Mouse (Mus musculus) midbrain, embryonic 16.5 days (tissue): ENCODE data around the gene Alpl. TPM values are rescaled to one million over a fixed set of nuclear protein-coding genes. Genes with fewer than 3 reads are reported as not detected.

Experiments used
- ATAC-seq: fragments of 200-750 bp; cut with Nextera tagmentation; 2 replicates; pipeline ENCODE4 v1.8.0; 2017; ENCODE audit warnings: moderate TSS enrichment
- H3K27ac ChIP-seq: fragments of 300-500 bp; sonication (generic); 2 replicates; pipeline ENCODE4 v1.5.1; 2014; ENCODE audit warnings: mild to moderate bottlenecking, low read length, mixed read lengths
- H3K27me3 ChIP-seq: fragments of 300-500 bp; sonication (generic); 2 replicates; pipeline ENCODE4 v1.6.1; 2014; ENCODE audit warnings: low read depth, low read length, mixed read lengths; ENCODE audit not compliant: control insufficient read depth, insufficient read depth
- H3K36me3 ChIP-seq: fragments of 300-500 bp; sonication (generic); 2 replicates; pipeline ENCODE4 v1.6.1; 2014; ENCODE audit warnings: mild to moderate bottlenecking, low read length, moderate library complexity, mixed read lengths; ENCODE audit not compliant: control insufficient read depth, insufficient read depth
- H3K4me1 ChIP-seq: fragments of 300-500 bp; sonication (generic); 2 replicates; pipeline ENCODE4 v1.6.1; 2014; ENCODE audit warnings: mild to moderate bottlenecking, low read length, mixed read lengths; ENCODE audit not compliant: control insufficient read depth, insufficient read depth
- H3K4me2 ChIP-seq: fragments of 300-500 bp; sonication (generic); 2 replicates; pipeline ENCODE4 v1.6.1; 2014; ENCODE audit warnings: mild to moderate bottlenecking, low read length, mixed read lengths
- H3K4me3 ChIP-seq: fragments of 300-500 bp; sonication (generic); 2 replicates; pipeline ENCODE4 v1.5.1; 2014; ENCODE audit warnings: low read depth, mild to moderate bottlenecking, low read length, moderate library complexity, mixed read lengths
- H3K9ac ChIP-seq: fragments of 300-500 bp; sonication (generic); 2 replicates; pipeline ENCODE4 v1.6.1; 2014; ENCODE audit warnings: low read depth, low read length, mixed read lengths
- H3K9me3 ChIP-seq: fragments of 300-500 bp; sonication (generic); replicated peaks from 2 replicates; pipeline ENCODE4 v1.6.1; 2014; ENCODE audit warnings: mild to moderate bottlenecking, low read length, mixed read lengths; ENCODE audit not compliant: control insufficient read depth, poor library complexity, severe bottlenecking
- WGBS: fragments of 180-500 bp; shearing (Covaris S2); extraction: QIAGEN DNeasy Blood & Tissue Kit; methylation state at CpG from one replicate; pipeline ENCODE4 v1.1.7; 2014; 5-methylcytosine and 5-hydroxymethylcytosine counted together
- polyA plus RNA-seq: library from polyadenylated mRNA; unstranded; fragments of >200 nt; fragmentation: Nextera tagmentation; extraction: Ambion mirVana; gene quantifications from 2 replicates; pipeline ENCODE4 v1.2.1, GENCODE M21; 2015

The Alpl gene
- polyA plus RNA-seq, 1 experiment from 2014 or later: 12.1 TPM

DNA sequence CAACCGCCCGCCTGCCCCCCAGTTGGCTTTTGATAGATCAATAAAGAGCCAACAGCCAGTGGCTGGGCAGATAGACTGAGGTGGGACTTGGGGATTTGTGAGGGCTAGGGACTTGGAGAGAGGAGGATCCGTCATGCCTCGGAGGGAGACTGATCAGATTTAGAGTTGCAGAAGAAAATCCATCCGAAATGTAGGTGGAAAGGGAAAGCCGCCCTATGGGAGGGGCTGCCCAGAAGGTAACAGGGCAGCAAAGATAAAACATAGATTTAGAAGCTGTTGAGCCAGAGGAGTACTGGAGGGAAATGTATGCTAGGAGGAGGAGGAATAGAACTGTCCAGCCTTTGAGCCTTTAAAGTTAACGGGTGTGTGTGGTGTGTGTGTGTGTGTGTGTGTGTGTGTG, 43.0 kb downstream of the Alpl start:
- H3K4me2 ChIP-seq: no peak overlapping the region
- H3K36me3 ChIP-seq: no peaks in the 10 kb centered on the region
- WGBS: 72% methylated on average over 7 of the region's 7 CpGs
- H3K9ac ChIP-seq: no peak overlapping the region
- no peak overlapping the region for H3K27ac ChIP-seq
- ATAC-seq: no peak
- no peaks in the 10 kb centered on the region for H3K9me3 ChIP-seq
- peaks cover 2% of the 10 kb centered on the region; the same call in 1 of the 2 replicates for H3K4me1 ChIP-seq
- H3K4me3 ChIP-seq: no peak overlapping the region
- H3K27me3 ChIP-seq: no peaks in the 10 kb centered on the region

- peaks cover 2% of the 10 kb centered on the region; the same call in 1 of the 2 replicates for H3K4me1 ChIP-seq
- no peaks in the 10 kb centered on the region for H3K27me3 ChIP-seq
- H3K9ac ChIP-seq: no peak overlapping the region
- H3K27ac ChIP-seq: no peak overlapping the region
- WGBS: 74% methylated on average over 15 of the region's 15 CpGs
- no peak for ATAC-seq
- H3K36me3 ChIP-seq: no peaks in the 10 kb centered on the region
- H3K4me3 ChIP-seq: no peak overlapping the region
- no peak overlapping the region for H3K4me2 ChIP-seq
- H3K9me3 ChIP-seq: no peaks in the 10 kb centered on the region
These were observed 43.7 kb downstream of the Alpl start for GRCm38 (mm10) chr4:137752471-137752870.

DNA sequence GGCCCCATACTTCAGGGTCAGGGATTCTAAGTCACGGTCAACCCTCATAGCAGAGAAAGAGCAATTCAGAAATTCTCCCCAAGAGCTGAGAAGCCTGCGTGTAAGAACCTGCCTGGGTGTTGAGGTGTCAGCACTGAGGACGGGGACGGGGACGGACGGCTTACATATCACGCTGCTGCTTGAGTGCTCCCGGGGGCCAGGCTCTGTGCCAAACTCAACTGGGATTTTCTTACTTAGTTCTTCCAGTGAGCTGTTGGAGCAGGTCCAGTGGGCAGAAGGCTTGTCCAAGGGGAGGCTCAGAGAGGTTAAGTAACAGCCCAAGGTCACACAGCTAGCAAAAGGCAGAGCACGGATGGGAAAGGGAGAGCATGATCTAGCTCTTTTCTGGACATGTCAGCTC, 44.5 kb downstream of the Alpl start:
- Histone ChIP-seq H3K9me3 (no peaks in the 10 kb centered on the region), H3K4me1 (peaks cover 2% of the 10 kb centered on the region; the same call in 1 of the 2 replicates), H3K4me2 (no peak overlapping the region), H3K27me3 (no peaks in the 10 kb centered on the region), H3K9ac (no peak overlapping the region), H3K36me3 (no peaks in the 10 kb centered on the region), H3K4me3 (no peak overlapping the region), H3K27ac (no peak overlapping the region)
- 72% methylated on average over 9 of the region's 9 CpGs for WGBS
- no peak for ATAC-seq

DNA sequence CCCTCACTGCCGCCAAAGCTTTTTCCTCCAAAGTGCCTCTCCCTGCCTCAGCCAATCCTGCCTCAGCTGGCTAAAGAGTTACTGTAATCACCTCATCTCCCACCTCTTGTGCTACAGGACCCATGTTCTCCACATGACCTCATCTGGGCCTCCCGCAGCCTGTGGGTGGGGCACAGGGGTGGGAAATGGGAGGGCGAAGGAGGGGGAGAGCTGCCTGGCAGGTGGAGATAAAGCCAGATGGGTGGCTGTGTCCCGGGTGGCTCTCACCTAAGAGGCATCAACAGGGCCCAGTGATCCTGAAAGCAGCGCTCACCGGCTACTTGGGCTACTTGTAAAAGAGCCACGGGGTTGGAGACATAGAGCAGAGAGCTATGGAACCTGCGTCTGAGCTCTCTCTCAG, 44.9 kb downstream of the Alpl start:
- no peak overlapping the region for H3K4me2 ChIP-seq
- H3K9me3 ChIP-seq: no peaks in the 10 kb centered on the region
- WGBS: 83% methylated on average over 8 of the region's 8 CpGs
- no peak overlapping the region for H3K4me3 ChIP-seq
- no peak for ATAC-seq
- no peak overlapping the region for H3K27ac ChIP-seq
- H3K4me1 ChIP-seq: peaks cover 2% of the 10 kb centered on the region; the same call in 1 of the 2 replicates
- no peak overlapping the region for H3K9ac ChIP-seq
- H3K36me3 ChIP-seq: no peaks in the 10 kb centered on the region
- H3K27me3 ChIP-seq: no peaks in the 10 kb centered on the region

- no peaks in the 10 kb centered on the region for H3K36me3 ChIP-seq
- H3K4me2 ChIP-seq: no peak overlapping the region
- no peaks in the 10 kb centered on the region for H3K27me3 ChIP-seq
- ATAC-seq: no peak
- no peak overlapping the region for H3K4me3 ChIP-seq
- no peaks in the 10 kb centered on the region for H3K9me3 ChIP-seq
- peaks cover 2% of the 10 kb centered on the region; the same call in 1 of the 2 replicates for H3K4me1 ChIP-seq
- 77% methylated on average over 9 of the region's 9 CpGs for WGBS
- no peak overlapping the region for H3K27ac ChIP-seq
- H3K9ac ChIP-seq: no peak overlapping the region
These were observed 46.1 kb downstream of the Alpl start for GRCm38 (mm10) chr4:137750121-137750520.

- Histone ChIP-seq H3K9ac (no peak overlapping the region), H3K27me3 (no peaks in the 10 kb centered on the region), H3K9me3 (no peaks in the 10 kb centered on the region), H3K4me3 (no peak overlapping the region), H3K4me1 (peaks cover 2% of the 10 kb centered on the region; the same call in 1 of the 2 replicates), H3K4me2 (no peak overlapping the region), H3K27ac (no peak overlapping the region), H3K36me3 (no peaks in the 10 kb centered on the region)
- 88% methylated on average over 9 of the region's 9 CpGs for WGBS
- no peak for ATAC-seq
These were observed 46.5 kb downstream of the Alpl start for GRCm38 (mm10) chr4:137749680-137750079.

- no peak for ATAC-seq
- Histone ChIP-seq H3K27ac (no peak overlapping the region), H3K9me3 (no peaks in the 10 kb centered on the region), H3K4me1 (peaks cover 2% of the 10 kb centered on the region; the same call in 1 of the 2 replicates), H3K27me3 (no peaks in the 10 kb centered on the region), H3K4me2 (no peak overlapping the region), H3K4me3 (no peak overlapping the region), H3K9ac (no peak overlapping the region), H3K36me3 (no peaks in the 10 kb centered on the region)
- WGBS: 51% methylated on average over 3 of the region's 4 CpGs
These were observed 47.5 kb downstream of the Alpl start for GRCm38 (mm10) chr4:137748726-137749125.

DNA sequence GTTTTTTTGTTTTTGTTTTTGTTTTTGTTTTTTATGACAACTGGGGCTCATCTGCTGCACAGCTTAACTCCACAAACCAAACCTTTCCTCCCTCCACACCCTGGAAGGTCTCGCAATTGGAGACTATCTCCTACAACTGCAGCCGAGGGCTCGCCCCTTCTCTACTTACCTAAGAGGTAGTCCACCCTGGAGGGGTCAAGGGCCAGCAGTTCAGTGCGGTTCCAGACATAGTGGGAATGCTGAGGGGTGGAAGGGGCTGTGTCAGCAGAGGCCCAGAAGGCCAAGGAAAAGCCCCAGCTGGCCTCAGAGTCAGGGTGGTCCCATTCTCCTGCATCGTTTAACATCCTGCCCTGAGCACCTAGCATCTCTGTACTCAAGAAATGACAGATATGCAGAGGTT, 48.6 kb downstream of the Alpl start:
- no peak overlapping the region for H3K27ac ChIP-seq
- ATAC-seq: no peak
- WGBS: 87% methylated on average over 5 of the region's 5 CpGs

GRCm38 (mm10) chr4:137747091-137747490, 49.1 kb downstream of the Alpl start:
- WGBS: 78% methylated on average over 8 of the region's 9 CpGs
- H3K27me3 ChIP-seq: no peaks in the 10 kb centered on the region

More for the DNA sequence above, 48.6 kb downstream of the Alpl start:
- Histone ChIP-seq H3K4me3 (no peak overlapping the region), H3K9me3 (no peaks in the 10 kb centered on the region), H3K4me2 (no peak overlapping the region), H3K36me3 (no peaks in the 10 kb centered on the region), H3K9ac (no peak overlapping the region), H3K27me3 (no peaks in the 10 kb centered on the region), H3K4me1 (no peaks in the 10 kb centered on the region; the same call in 1 of the 2 replicates)

More at GRCm38 (mm10) chr4:137747091-137747490, 49.1 kb downstream of the Alpl start:
- Histone ChIP-seq H3K9ac (no peak overlapping the region), H3K27ac (no peak overlapping the region), H3K4me2 (no peak overlapping the region), H3K4me3 (no peak overlapping the region), H3K36me3 (no peaks in the 10 kb centered on the region), H3K4me1 (no peaks in the 10 kb centered on the region), H3K9me3 (no peaks in the 10 kb centered on the region)
- no peak for ATAC-seq
